Mouse (Mus musculus) lung, embryonic 15.5 days (tissue): ENCODE data around the gene Trim2. TPM values are rescaled to one million over a fixed set of nuclear protein-coding genes. Genes with fewer than 3 reads are reported as not detected.

Experiments used
- ATAC-seq: fragments of 200-750 bp; cut with Nextera tagmentation; 2 replicates; pipeline ENCODE4 v1.8.0; 2017; ENCODE audit warnings: moderate number of reproducible peaks, borderline replicate concordance; ENCODE audit not compliant: low FRiP score, low TSS enrichment; ENCODE audit errors: extremely low read depth
- H3K27ac ChIP-seq: fragments of 300-500 bp; sonication (generic); 2 replicates; pipeline ENCODE4 v1.5.1; 2015; ENCODE audit warnings: moderate library complexity, mild to moderate bottlenecking, inconsistent platforms
- H3K27me3 ChIP-seq: fragments of 300-500 bp; sonication (generic); 2 replicates; pipeline ENCODE4 v1.6.1; 2015; ENCODE audit warnings: inconsistent platforms
- H3K36me3 ChIP-seq: fragments of 300-500 bp; sonication (generic); 2 replicates; pipeline ENCODE4 v1.6.1; 2015; ENCODE audit warnings: inconsistent platforms
- H3K4me1 ChIP-seq: fragments of 300-500 bp; sonication (generic); 2 replicates; pipeline ENCODE4 v1.6.1; 2015; ENCODE audit warnings: inconsistent platforms
- H3K4me2 ChIP-seq: fragments of 300-500 bp; sonication (generic); 2 replicates; pipeline ENCODE4 v1.6.1; 2015; ENCODE audit warnings: inconsistent platforms, mild to moderate bottlenecking, moderate library complexity
- H3K4me3 ChIP-seq: fragments of 300-500 bp; sonication (generic); 2 replicates; pipeline ENCODE4 v1.5.1; 2015; ENCODE audit warnings: mild to moderate bottlenecking, inconsistent platforms
- H3K9ac ChIP-seq: fragments of 300-500 bp; sonication (generic); 2 replicates; pipeline ENCODE4 v1.6.1; 2015; ENCODE audit warnings: inconsistent platforms
- H3K9me3 ChIP-seq: fragments of 300-500 bp; sonication (generic); 2 replicates; pipeline ENCODE4 v1.6.1; 2016; ENCODE audit warnings: inconsistent platforms
- WGBS: fragments of 180-500 bp; shearing (Covaris S2); methylation state at CpG from one replicate; pipeline ENCODE4 v1.1.7; 2015; 5-methylcytosine and 5-hydroxymethylcytosine counted together
- polyA plus RNA-seq: library from polyadenylated mRNA; unstranded; fragments of >200 nt; fragmentation: Nextera tagmentation; extraction: Ambion mirVana; gene quantifications from 2 replicates; pipeline ENCODE4 v1.2.1, GENCODE M21; 2015

Trim2 gene
- polyA plus RNA-seq, 1 experiment from 2014 or later = 31.4 TPM

DNA sequence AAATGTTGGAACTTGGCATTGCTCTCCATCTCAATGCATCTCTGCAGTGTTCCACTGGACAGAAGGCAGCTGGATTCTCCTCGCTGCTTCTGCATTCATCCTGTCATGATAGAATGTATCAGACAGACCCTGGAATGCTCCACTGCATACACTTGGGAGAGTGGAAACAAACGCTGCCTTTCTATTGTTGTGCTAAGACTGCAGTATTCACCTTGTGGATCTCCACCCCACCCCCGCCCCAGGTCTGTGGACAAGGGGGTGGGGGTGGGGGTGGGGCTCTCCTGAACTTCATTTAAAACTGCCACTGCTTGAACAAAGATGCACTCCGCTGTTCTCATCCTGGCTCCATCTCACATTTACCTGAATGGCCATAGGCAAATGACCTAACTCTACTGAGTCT, 112.8 kb downstream of the Trim2 start:
- Histone ChIP-seq H3K4me3 (no peak overlapping the region), H3K4me2 (no peak overlapping the region), H3K27me3 (no peaks in the 10 kb centered on the region), H3K9ac (no peak overlapping the region), H3K9me3 (no peaks in the 10 kb centered on the region), H3K4me1 (peaks cover 30% of the 10 kb centered on the region), H3K27ac (no peak overlapping the region), H3K36me3 (no peaks in the 10 kb centered on the region)
- 57% methylated on average over 4 of the region's 4 CpGs for WGBS
- no peak for ATAC-seq

DNA sequence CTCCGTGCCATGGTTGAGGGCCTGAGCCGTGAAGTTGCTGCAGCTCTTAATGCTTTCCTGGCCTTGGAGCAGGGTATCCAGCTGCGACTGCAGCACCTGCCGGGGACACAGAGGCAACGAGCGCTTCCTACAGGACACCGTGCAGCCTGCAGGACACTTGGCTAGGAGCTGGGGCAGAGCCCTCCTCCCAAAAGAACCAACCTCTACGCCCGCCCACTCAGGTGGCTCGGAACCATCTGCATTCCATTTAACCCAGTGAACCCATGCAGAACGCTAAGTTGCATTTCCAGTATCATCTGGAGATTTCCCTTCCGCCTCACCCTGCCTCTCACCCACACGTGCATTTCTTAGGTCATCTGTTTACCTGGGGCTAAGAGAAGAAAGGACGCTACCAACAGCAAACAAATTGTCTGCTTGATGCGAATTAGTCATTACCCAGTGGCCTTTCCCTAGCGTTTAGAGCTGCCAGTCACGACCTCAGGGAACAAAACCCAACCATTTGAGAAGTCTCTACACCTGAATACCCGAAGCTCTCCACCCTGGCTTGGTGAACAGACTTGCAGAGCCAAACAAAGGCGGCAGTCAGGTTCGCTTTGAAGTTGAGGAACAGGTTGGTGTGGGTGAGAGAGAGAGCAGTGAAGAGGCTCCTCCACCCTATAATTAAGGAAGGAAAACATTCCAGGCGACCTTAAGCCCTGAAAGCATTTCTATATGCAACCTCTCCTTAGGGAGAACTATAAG, 115.4 kb downstream of the Trim2 start:
- H3K4me1 ChIP-seq = peaks cover 30% of the 10 kb centered on the region
- H3K9ac ChIP-seq = peak overlapping the region; percentile 47; the same call in 1 of the 2 replicates
- H3K4me2 ChIP-seq = peak overlapping the region; percentile 60
- ATAC-seq = peak; percentile 78
- H3K27ac ChIP-seq = peak overlapping the region; percentile 96
- H3K27me3 ChIP-seq = no peaks in the 10 kb centered on the region
- peak overlapping the region; percentile 46 for H3K4me3 ChIP-seq
- no peaks in the 10 kb centered on the region for H3K36me3 ChIP-seq
- H3K9me3 ChIP-seq = no peaks in the 10 kb centered on the region
- 38% methylated on average over 21 of the region's 21 CpGs for WGBS

DNA sequence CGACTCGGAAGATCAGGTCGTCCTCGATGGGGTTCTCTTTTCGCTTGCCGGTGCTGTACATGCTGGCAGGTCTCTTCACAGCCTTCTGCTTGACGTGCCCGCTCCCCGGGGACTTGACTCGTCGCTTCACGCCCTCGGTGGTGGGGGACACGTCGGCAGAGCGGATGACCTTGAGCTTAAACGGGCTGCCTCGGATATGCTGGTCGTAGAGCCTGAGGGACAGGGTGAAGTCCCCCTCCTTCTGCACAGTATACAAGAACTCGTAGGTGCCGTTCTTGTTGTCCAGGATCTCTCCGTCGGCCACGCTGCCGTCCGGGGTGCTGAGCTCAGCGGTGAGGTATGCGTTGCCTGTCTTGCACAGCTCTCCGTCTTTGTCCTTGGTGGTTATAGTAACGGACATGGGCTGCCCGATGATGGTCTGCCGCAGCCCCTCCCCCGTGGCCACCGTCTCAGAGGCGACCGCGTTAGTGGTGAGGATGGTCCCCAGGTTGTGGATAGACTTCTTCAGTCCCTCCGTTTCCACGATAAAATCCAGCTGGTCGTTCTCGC, 116.1 kb downstream of the Trim2 start:
- H3K4me2 ChIP-seq = peak overlapping the region; percentile 60
- H3K4me1 ChIP-seq = peaks cover 30% of the 10 kb centered on the region
- peak overlapping the region; percentile 96 for H3K27ac ChIP-seq
- H3K4me3 ChIP-seq = peak overlapping the region; percentile 46
- H3K36me3 ChIP-seq = no peaks in the 10 kb centered on the region
- no peaks in the 10 kb centered on the region for H3K9me3 ChIP-seq
- H3K27me3 ChIP-seq = no peaks in the 10 kb centered on the region
- H3K9ac ChIP-seq = peak overlapping the region; percentile 47
- peak; percentile 21; the same call in 1 of the 2 replicates for ATAC-seq
- WGBS = 6% methylated on average over 41 of the region's 41 CpGs

DNA sequence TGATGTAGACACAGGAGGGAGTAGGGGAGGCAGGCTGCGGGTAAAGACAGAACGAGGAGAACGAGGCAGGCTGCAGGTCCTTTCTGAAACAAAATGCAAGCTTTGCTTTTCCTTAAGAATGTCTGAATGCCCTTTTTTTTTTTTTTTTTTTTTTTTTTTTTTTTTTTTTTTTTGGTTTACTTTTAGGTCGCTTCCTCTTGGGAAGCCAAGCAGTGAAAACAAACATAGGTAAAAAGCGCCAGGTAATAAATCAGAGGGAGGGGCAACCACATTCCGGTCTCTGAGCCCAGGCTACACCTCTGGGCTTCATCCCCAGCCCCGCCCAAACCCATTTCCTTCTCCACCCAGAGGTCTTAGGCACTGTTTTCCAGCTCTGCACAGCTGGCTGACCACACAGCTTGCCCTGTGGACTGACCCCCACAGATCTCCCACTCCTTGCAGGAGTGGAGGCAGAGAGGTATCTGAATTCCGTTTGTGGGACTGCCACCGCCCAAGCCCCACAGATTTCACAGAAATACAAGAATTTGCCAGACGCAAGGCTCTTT, 117.0 kb downstream of the Trim2 start:
- H3K9ac ChIP-seq = peak overlapping the region; percentile 47
- peak overlapping the region; percentile 96 for H3K27ac ChIP-seq
- 39% methylated on average over 10 of the region's 10 CpGs for WGBS

DNA sequence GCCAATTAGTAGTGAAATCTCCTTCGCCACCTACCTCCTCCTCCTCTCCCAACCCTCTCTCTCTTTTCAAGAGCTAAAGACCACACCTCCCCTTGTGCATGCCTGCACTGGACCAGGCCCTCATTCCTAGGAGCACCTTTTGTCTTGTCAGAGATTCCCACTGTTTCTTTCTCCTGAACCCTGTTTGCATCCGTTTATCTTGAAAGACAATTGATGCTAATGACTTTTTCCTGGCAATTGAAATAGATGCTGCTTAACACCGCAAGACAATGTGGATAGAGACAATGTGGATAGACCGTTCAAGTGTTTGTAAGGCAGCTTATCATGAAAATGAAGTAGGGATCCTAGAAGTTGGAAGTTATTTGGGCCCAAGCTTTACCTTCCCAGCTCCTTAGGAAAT, 125.0 kb downstream of the Trim2 start:
- no peak overlapping the region for H3K4me3 ChIP-seq
- no peak overlapping the region for H3K4me2 ChIP-seq
- H3K27ac ChIP-seq = no peak overlapping the region
- WGBS = 55% methylated on average over 4 of the region's 4 CpGs
- no peak for ATAC-seq
- no peaks in the 10 kb centered on the region for H3K27me3 ChIP-seq
- no peaks in the 10 kb centered on the region for H3K4me1 ChIP-seq
- H3K9me3 ChIP-seq = no peaks in the 10 kb centered on the region
- no peaks in the 10 kb centered on the region for H3K36me3 ChIP-seq
- H3K9ac ChIP-seq = no peak overlapping the region

More for the DNA sequence above, 117.0 kb downstream of the Trim2 start:
- Histone ChIP-seq H3K4me3 (peak overlapping the region; percentile 46), H3K4me1 (peaks cover 30% of the 10 kb centered on the region), H3K27me3 (no peaks in the 10 kb centered on the region), H3K36me3 (no peaks in the 10 kb centered on the region), H3K9me3 (no peaks in the 10 kb centered on the region), H3K4me2 (peak overlapping the region; percentile 60)
- no peak; the same call in 1 of the 2 replicates for ATAC-seq

DNA sequence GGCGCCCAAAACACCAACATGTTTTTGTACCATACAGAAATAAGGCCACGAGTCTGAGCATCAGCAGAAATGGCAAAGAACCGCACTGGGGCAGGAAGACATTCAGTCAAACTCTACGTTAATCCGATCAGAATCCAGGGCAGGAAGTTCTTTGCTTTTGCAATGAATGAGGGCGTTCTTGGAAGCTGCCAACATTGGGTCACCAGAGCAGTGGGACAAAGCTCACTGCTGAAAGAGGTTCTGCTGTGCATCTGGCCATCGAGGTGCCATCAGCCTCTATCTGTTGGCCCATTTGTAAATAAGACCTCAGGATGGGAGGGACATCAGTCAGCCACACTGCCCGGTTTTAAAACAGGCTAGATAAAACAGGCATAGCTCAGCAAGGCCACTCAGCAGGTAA, 125.6 kb downstream of the Trim2 start:
- no peak for ATAC-seq
- Histone ChIP-seq H3K27ac (no peak overlapping the region), H3K27me3 (no peaks in the 10 kb centered on the region), H3K36me3 (no peaks in the 10 kb centered on the region), H3K4me3 (no peak overlapping the region), H3K9me3 (no peaks in the 10 kb centered on the region), H3K4me2 (no peak overlapping the region), H3K4me1 (no peaks in the 10 kb centered on the region), H3K9ac (no peak overlapping the region)
- 50% methylated on average over 8 of the region's 8 CpGs for WGBS

DNA sequence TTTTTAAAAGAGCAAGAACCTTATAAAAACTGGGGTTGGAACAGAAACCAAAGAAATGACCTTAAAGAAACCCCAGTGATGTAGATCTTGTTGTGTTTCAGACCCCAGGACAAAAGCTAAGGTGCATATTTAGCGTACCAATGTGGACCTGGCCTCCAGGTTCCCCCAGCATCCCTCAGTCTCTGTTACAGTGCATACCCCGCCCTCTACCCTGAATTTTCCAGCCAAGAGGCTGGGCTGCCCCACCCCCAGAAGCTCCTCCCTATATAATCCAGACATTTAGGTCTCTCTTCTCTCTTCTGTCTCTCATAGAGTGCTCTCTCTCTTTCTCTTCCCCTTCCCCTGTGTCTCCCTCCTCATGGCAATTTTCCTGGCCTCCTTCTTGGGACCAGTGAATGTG, 126.4 kb downstream of the Trim2 start:
- H3K27ac ChIP-seq = no peak overlapping the region
- WGBS = 69% methylated on average over 2 of the region's 2 CpGs
- H3K4me1 ChIP-seq = no peaks in the 10 kb centered on the region
- no peak overlapping the region for H3K4me2 ChIP-seq
- no peaks in the 10 kb centered on the region for H3K36me3 ChIP-seq
- H3K27me3 ChIP-seq = no peaks in the 10 kb centered on the region
- no peak overlapping the region for H3K4me3 ChIP-seq
- no peak for ATAC-seq
- H3K9ac ChIP-seq = no peak overlapping the region
- no peaks in the 10 kb centered on the region for H3K9me3 ChIP-seq

DNA sequence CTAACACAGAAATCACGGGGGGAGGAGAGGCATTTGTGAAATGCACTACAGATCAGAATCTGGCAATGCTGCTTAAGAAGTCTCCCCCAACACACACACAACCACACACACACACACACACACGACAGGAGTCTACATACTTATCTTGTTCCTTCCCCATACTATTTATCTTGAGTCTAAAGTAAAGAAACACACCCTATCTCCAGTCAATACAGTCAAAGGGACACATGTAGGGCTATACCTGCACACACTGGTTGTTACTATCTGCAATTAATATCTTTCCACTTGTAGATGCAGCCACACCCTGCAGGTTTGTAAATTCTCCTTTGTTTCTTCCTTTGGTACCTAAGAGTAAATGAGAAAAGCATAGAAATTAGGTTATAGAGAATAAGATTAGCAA, 128.8 kb downstream of the Trim2 start:
- 51% methylated on average over 2 of the region's 2 CpGs for WGBS
- no peak overlapping the region for H3K4me2 ChIP-seq
- no peaks in the 10 kb centered on the region for H3K9me3 ChIP-seq
- H3K27me3 ChIP-seq = no peaks in the 10 kb centered on the region
- H3K4me1 ChIP-seq = no peaks in the 10 kb centered on the region
- no peak for ATAC-seq
- no peak overlapping the region for H3K9ac ChIP-seq
- H3K4me3 ChIP-seq = no peak overlapping the region
- H3K27ac ChIP-seq = no peak overlapping the region
- H3K36me3 ChIP-seq = no peaks in the 10 kb centered on the region

DNA sequence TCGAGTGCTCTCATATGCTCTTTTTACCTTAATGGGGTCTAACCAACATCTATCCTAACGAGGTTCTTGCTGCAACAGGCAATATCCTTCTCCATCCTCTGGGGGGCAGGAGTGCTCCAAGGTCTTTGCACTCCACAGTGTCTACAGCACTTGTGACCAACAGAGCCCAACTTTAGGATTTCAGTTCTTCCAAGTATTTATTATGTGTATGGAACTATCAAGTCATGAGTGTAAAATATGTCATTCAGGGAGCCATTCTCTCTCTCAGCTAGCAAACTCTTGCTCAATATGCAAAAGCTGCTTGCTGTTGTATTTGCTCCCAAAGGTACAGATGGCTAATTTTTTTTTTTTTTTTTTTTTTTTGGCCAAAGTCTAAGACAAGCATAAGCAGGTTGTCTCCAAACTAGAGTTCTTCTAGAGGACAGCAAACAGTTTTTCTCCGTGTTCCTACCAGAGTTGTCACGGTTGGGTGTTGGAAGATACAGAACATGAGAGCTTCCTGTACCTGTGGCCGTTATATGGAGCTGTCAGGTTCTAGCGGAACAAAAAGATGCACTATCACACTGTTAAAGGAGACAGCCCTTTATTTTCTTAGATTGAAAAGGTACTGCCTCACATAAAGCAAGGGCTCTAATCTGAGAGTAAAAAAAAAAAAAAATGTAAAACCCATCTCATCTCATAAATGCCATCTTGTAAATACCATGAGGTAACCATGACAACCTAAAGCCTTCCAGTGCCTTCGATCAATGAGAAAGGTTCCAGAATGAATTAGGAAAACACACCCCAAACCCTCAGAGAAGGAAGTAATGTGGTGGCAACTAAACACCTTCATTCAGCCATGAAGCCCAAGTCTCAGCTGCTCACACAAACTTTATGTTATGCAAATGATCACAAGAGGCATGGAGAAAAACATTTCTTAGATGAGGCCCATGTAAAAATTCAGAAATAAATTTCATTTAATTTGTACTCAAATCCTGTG, 131.1 kb downstream of the Trim2 start:
- ATAC-seq = peak; percentile 74; the same call in 1 of the 2 replicates
- Histone ChIP-seq H3K9ac (no peak overlapping the region), H3K4me2 (no peak overlapping the region), H3K36me3 (0 out of 2 replicates have a peak, but pooled peaks cover 5% of the 10 kb centered on the region), H3K9me3 (no peaks in the 10 kb centered on the region), H3K27me3 (no peaks in the 10 kb centered on the region), H3K4me1 (no peaks in the 10 kb centered on the region), H3K27ac (no peak overlapping the region), H3K4me3 (no peak overlapping the region)
- 51% methylated on average over 7 of the region's 7 CpGs for WGBS

DNA sequence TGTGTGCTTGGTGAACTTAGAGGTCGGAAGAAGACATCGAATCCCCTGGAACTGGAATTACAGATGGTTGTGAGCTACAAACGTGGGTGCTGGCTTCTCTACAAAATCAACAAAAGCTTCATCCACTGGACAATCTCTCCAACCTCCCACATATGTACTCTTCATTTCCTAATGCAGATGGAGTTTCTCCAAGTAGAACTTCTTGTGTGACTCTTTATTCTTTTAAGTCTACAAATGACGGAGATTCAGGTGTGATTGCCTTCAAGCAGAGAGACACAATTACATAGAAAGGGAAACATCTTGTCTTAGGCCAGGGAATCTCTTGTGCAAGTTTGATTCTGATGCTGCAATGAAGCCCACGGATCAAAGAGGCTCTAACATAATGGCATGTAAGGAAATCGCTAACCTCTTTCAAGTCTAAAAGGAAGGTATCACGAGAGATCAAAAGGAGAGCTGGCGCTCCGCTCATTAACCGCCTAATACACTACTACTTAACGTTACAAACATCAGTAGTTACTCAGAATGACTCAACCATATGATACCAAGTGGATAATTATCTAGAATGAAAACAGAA, 133.0 kb downstream of the Trim2 start, which contains the start of gene Gm6525:
TSS of gene Gm6525 (plus strand) at position 524 of the 574 bp plus-strand sequence.
- H3K27me3 ChIP-seq = no peaks in the 10 kb centered on the region
- 0 out of 2 replicates have a peak, but pooled peaks cover 5% of the 10 kb centered on the region for H3K36me3 ChIP-seq
- no peak within 1 kb of the TSS for H3K4me2 ChIP-seq
- no peak for ATAC-seq
- H3K9me3 ChIP-seq = no peaks in the 10 kb centered on the region
- H3K4me3 ChIP-seq = no peak within 1 kb of the TSS
- H3K9ac ChIP-seq = no peak within 1 kb of the TSS
- H3K27ac ChIP-seq = no peak within 1 kb of the TSS
- H3K4me1 ChIP-seq = no peaks in the 10 kb centered on the region
- WGBS = 82% methylated on average over 11 of the region's 11 CpGs

DNA sequence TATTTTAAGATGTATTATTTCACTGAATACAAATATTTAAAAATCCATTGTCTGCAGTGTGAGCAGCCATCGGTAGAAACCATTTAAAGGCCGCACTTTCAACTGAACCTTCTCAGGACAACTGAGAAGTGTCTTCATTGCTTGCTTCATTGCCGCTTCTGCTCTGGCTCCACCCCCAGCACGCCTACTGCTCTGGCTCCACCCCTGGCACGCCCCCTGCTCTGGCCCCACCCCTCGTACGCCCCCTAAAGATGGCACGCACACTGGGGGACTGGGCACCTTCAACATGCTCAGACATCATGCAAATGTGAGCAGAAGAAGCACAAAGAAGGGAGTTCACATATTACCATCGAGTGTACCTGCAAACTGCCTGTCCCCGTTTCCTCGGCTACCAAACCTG, 134.3 kb downstream of the Trim2 start:
- no peak for ATAC-seq
- 45% methylated on average over 11 of the region's 11 CpGs for WGBS
- no peak overlapping the region for H3K9ac ChIP-seq
- 0 out of 2 replicates have a peak, but pooled peaks cover 5% of the 10 kb centered on the region for H3K36me3 ChIP-seq
- no peak overlapping the region for H3K4me3 ChIP-seq
- H3K9me3 ChIP-seq = no peaks in the 10 kb centered on the region
- no peaks in the 10 kb centered on the region for H3K4me1 ChIP-seq
- no peaks in the 10 kb centered on the region for H3K27me3 ChIP-seq
- H3K27ac ChIP-seq = no peak overlapping the region
- H3K4me2 ChIP-seq = no peak overlapping the region
